Mouse (Mus musculus) natural killer cell, adult 2 months (primary cell): Measurements from ENCODE around the gene Kdm8.

Experiments
- DNase-seq, 2 experiments: peaks; one replicate each; pipeline ENCODE4 v3.0.0; 2022; ENCODE audit warnings: low spot score in 2 of 2

The Kdm8 gene

GRCm38 (mm10) chr7:125462200-125462599 is 17.7 kb downstream of the Kdm8 start:
- DNase-seq: no peak

GRCm38 (mm10) chr7:125469937-125470336 is 25.5 kb downstream of the Kdm8 start:
- DNase-seq: peak; percentile 57 to 78

GRCm38 (mm10) chr7:125470901-125471300 is 26.4 kb downstream of the Kdm8 start:
- no peak for DNase-seq

GRCm38 (mm10) chr7:125471991-125472741 is 27.7 kb downstream of the Kdm8 start:
- peak; percentile 69 to 79 for DNase-seq

- no peak for DNase-seq
Observed at GRCm38 (mm10) chr7:125474535-125474934, 30.1 kb downstream of the Kdm8 start.

- DNase-seq: no peak
Observed at GRCm38 (mm10) chr7:125475601-125476251, 31.2 kb downstream of the Kdm8 start.

GRCm38 (mm10) chr7:125478391-125478984 is 34.0 kb downstream of the Kdm8 start:
- DNase-seq: no peak

GRCm38 (mm10) chr7:125480518-125480917 is 36.0 kb downstream of the Kdm8 start:
- no peak for DNase-seq

- no peak for DNase-seq
Observed at GRCm38 (mm10) chr7:125482339-125482738, 37.9 kb downstream of the Kdm8 start.

- DNase-seq: no peak
Observed at GRCm38 (mm10) chr7:125482886-125483285, 38.4 kb downstream of the Kdm8 start.

GRCm38 (mm10) chr7:125484791-125485190 is 40.3 kb downstream of the Kdm8 start:
- no peak for DNase-seq

GRCm38 (mm10) chr7:125486121-125486630 is 41.7 kb downstream of the Kdm8 start:
- no peak for DNase-seq

GRCm38 (mm10) chr7:125487126-125487525 is 42.6 kb downstream of the Kdm8 start:
- DNase-seq: no peak

- peak; percentile 45 to 58 for DNase-seq
Observed at GRCm38 (mm10) chr7:125488706-125489105, 44.2 kb downstream of the Kdm8 start.

GRCm38 (mm10) chr7:125489636-125490035 is 45.2 kb downstream of the Kdm8 start:
- peak in 1 of 2 experiments; percentile 45 for DNase-seq

GRCm38 (mm10) chr7:125490947-125491735 is 46.7 kb downstream of the Kdm8 start, which contains the start of gene Nsmce1:
Nsmce1 (minus strand) TSS chr7:125491596.
- peak; percentile 90 to 94 for DNase-seq

- DNase-seq: no peak
Observed at GRCm38 (mm10) chr7:125491760-125492159, 47.3 kb downstream of the Kdm8 start.

GRCm38 (mm10) chr7:125492551-125492950 is 48.1 kb downstream of the Kdm8 start:
- no peak for DNase-seq

GRCm38 (mm10) chr7:125495864-125496440 is 51.5 kb downstream of the Kdm8 start:
- DNase-seq: no peak

GRCm38 (mm10) chr7:125499927-125500868 is 55.7 kb downstream of the Kdm8 start:
- no peak for DNase-seq
